9 mouse cellular contexts compared by ENCODE assay signal in the genomic region with DNA sequence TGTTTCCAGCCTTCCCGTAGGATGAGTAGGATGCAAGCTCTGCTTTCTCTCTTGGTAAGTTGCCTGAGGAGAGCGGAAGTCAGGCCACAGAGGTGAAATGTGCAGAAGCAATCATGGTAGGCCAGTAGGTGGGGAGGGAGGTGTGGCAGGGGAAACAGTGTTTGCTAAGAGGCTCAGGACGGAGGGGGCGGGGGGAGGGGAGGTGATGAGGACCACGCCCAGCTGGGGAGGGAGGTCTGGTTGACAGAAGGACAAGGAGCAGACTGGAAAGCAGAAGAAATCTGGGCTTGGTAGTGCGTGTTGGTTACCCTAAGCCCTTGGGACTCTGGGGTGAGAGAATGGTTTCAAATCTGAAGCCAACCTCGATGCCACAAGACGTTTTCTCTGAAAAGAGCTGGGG. TPM values are rescaled to one million over a fixed set of nuclear protein-coding genes. Genes with fewer than 3 reads are reported as not detected.
DNase-seq lines count a peak whose midpoint lies in the region; ATAC-seq and TF ChIP-seq lines count a peak whose summit lies in the region.
"Had no signal": no experiment of that assay in that cellular context is flagged by ENCODE, and none has a peak within 500 bp of the region (broad histone marks: within the 10 kb centered on the region; RNA-seq: fewer than 3 reads in every experiment).

No protein-coding gene starts in this region.

- H3K79me2 ChIP-seq in heart, adult 2 months (replicated peaks; ENCODE audit: control insufficient read depth, insufficient read depth, low read length) = no peaks in the 10 kb centered on the region; the same call in 1 of the 2 replicates

- no peaks in the 10 kb centered on the region for H3K9me3 ChIP-seq in stomach, embryonic 16.5 days (replicated peaks; ENCODE audit: control insufficient read depth, low read length)
- H3K9me3 ChIP-seq in hindbrain, embryonic 11.5 days (ENCODE audit: control insufficient read depth, low read length) = no peaks in the 10 kb centered on the region
- H3K9me3 ChIP-seq: midbrain, embryonic 12.5 days had no signal

- DNase-seq in 3T3-L1 (ENCODE audit: low read depth, low spot score) = peak; percentile 8
- peak; percentile 17 for DNase-seq in MN1 (ENCODE audit: low spot score)
- DNase-seq in heart, adult 2 months = peak; percentile 67 to 77
- peak; percentile 66 to 79 for DNase-seq in kidney, postnatal 4 days
- no peak for DNase-seq in left cerebral cortex, postnatal 14 days (ENCODE audit: low spot score in 2 of 2)
- no peak for DNase-seq in cerebellum, adult 2 months
- no peak for DNase-seq in hindbrain, embryonic 11.5 days (ENCODE audit: low spot score)

- intact Hi-C loops in heart, adult 2 months (cut with DNase I) = no loop called here
- intact Hi-C loops in left cerebral cortex, postnatal 14 days (cut with DNase I) = loop anchor here (5.0 kb wide), 1 partner anchor 37 kb away; no protein-coding TSS in a partner anchor

- TF ChIP-seq POLR2A in heart, adult 2 months (IDR thresholded peaks at IDR 0.05; ENCODE audit: insufficient read depth, low read depth, low read length) = peak; percentile 53; the same call in 1 of the 2 replicates
- TF ChIP-seq POLR2A in cerebellum, adult 2 months (IDR thresholded peaks at IDR 0.05; ENCODE audit: borderline replicate concordance, insufficient read depth, low read length) = no peak

- no peak overlapping the region for H3K4me2 ChIP-seq in stomach, embryonic 16.5 days (ENCODE audit: low read depth, low read length)
- no peak overlapping the region for H3K4me2 ChIP-seq in hindbrain, embryonic 11.5 days (replicated peaks; ENCODE audit: low read depth, low read length)
- H3K4me2 ChIP-seq: midbrain, embryonic 12.5 days had no signal

- H3K27ac ChIP-seq in heart, adult 2 months = peak overlapping the region; percentile 77
- peak overlapping the region; percentile 91; the same call in 1 of the 2 replicates for H3K27ac ChIP-seq in stomach, embryonic 16.5 days (ENCODE audit: low read length)
- H3K27ac ChIP-seq in cerebellum, adult 2 months (ENCODE audit: insufficient read depth, low read length) = no peak overlapping the region
- no peak overlapping the region for H3K27ac ChIP-seq in hindbrain, embryonic 11.5 days (ENCODE audit: low read depth, low read length)
- H3K27ac ChIP-seq: midbrain, embryonic 12.5 days had no signal

- peaks cover 16% of the 10 kb centered on the region for H3K4me1 ChIP-seq in heart, adult 2 months (ENCODE audit: control insufficient read depth, insufficient read depth, low read length)
- peaks cover 17% of the 10 kb centered on the region for H3K4me1 ChIP-seq in stomach, embryonic 16.5 days (ENCODE audit: control insufficient read depth, insufficient read depth, low read length)
- no peaks in the 10 kb centered on the region for H3K4me1 ChIP-seq in cerebellum, adult 2 months (ENCODE audit: control insufficient read depth, insufficient read depth, low read length)
- no peaks in the 10 kb centered on the region for H3K4me1 ChIP-seq in hindbrain, embryonic 11.5 days (replicated peaks; ENCODE audit: control insufficient read depth, insufficient read depth, low read length)
- H3K4me1 ChIP-seq: midbrain, embryonic 12.5 days had no signal

- TF ChIP-seq CTCF in heart, adult 2 months (IDR thresholded peaks at IDR 0.05) = no peak
- TF ChIP-seq CTCF in cerebellum, adult 2 months (IDR thresholded peaks at IDR 0.05; ENCODE audit: borderline replicate concordance, insufficient read depth, low read depth, low read length) = no peak

- H3K36me3 ChIP-seq in heart, adult 2 months (ENCODE audit: control insufficient read depth, insufficient read depth, low read length) = no peaks in the 10 kb centered on the region; the same call in 1 of the 2 replicates
- no peaks in the 10 kb centered on the region for H3K36me3 ChIP-seq in stomach, embryonic 16.5 days (ENCODE audit: control insufficient read depth, insufficient read depth, low read length)
- no peaks in the 10 kb centered on the region for H3K36me3 ChIP-seq in hindbrain, embryonic 11.5 days (ENCODE audit: control insufficient read depth, insufficient read depth, low read length)
- H3K36me3 ChIP-seq: midbrain, embryonic 12.5 days had no signal

- no peaks in the 10 kb centered on the region for H3K27me3 ChIP-seq in heart, adult 2 months (ENCODE audit: control insufficient read depth, insufficient read depth, low read length)
- H3K27me3 ChIP-seq in stomach, embryonic 16.5 days (ENCODE audit: control insufficient read depth, insufficient read depth, low read length) = no peaks in the 10 kb centered on the region
- H3K27me3 ChIP-seq in cerebellum, adult 2 months (ENCODE audit: control insufficient read depth, insufficient read depth, low read length) = no peaks in the 10 kb centered on the region
- H3K27me3 ChIP-seq in hindbrain, embryonic 11.5 days (ENCODE audit: control insufficient read depth, insufficient read depth, low read length) = no peaks in the 10 kb centered on the region
- H3K27me3 ChIP-seq: midbrain, embryonic 12.5 days had no signal

- ATAC-seq in stomach, embryonic 16.5 days (ENCODE audit: insufficient read depth, low FRiP score) = peak; percentile 57; the same call in 1 of the 2 replicates
- no peak for ATAC-seq in hindbrain, embryonic 11.5 days (ENCODE audit: low FRiP score)

- WGBS in heart, adult 2 months = 20% methylated on average over 8 of the region's 8 CpGs
- WGBS in stomach, embryonic 16.5 days = 21% methylated on average over 8 of the region's 8 CpGs
- WGBS in cerebellum, adult 2 months = 27% methylated on average over 8 of the region's 8 CpGs
- 21% methylated on average over 8 of the region's 8 CpGs for WGBS in hindbrain, embryonic 11.5 days

- H3K4me3 ChIP-seq in heart, adult 2 months = no peak overlapping the region
- H3K4me3 ChIP-seq in stomach, embryonic 16.5 days (replicated peaks; ENCODE audit: low read length) = no peak overlapping the region
- no peak overlapping the region for H3K4me3 ChIP-seq in cerebellum, adult 2 months (replicated peaks; ENCODE audit: insufficient read depth, low read depth, low read length)
- H3K4me3 ChIP-seq in hindbrain, embryonic 11.5 days (ENCODE audit: low read depth, low read length) = no peak overlapping the region
- H3K4me3 ChIP-seq: midbrain, embryonic 12.5 days had no signal

- peak; percentile 88 for TF ChIP-seq EP300 in heart, adult 2 months (IDR thresholded peaks at IDR 0.05; ENCODE audit: insufficient read depth, low read depth, low read length)

- no peak overlapping the region for H3K9ac ChIP-seq in heart, adult 2 months (ENCODE audit: low read depth, low read length)
- no peak overlapping the region for H3K9ac ChIP-seq in stomach, embryonic 16.5 days (ENCODE audit: low read length)
- H3K9ac ChIP-seq in hindbrain, embryonic 11.5 days (ENCODE audit: low read depth, low read length) = no peak overlapping the region
- H3K9ac ChIP-seq: midbrain, embryonic 12.5 days had no signal

RNA-seq across cellular contexts. Expression of a gene that starts 20.8 kb away (rescaled TPM):
- 10 to 100 TPM; 20.9 to 26.1 TPM for total RNA-seq in heart, adult 2 months (2021)
- 35.6 and 57.0 TPM in 2 replicates for polyA plus RNA-seq in heart, adult 2 months (2012; rRNA removed)
- 43.1 and 46.6 TPM in 2 replicates for polyA plus RNA-seq in stomach, embryonic 16.5 days (2015; fragmentation: Nextera tagmentation; extraction: Ambion mirVana)
- 1 to 10 TPM; 3.8 to 5.7 TPM for total RNA-seq in left cerebral cortex, postnatal 14 days (2021)
- 3.5 and 4.0 TPM in 2 replicates for polyA plus RNA-seq in cerebellum, adult 2 months (2012; rRNA removed)
- 15.0 and 15.1 TPM in 2 replicates for polyA plus RNA-seq in hindbrain, embryonic 11.5 days (2014; fragmentation: Nextera tagmentation; extraction: Ambion mirVana)

RNA-seq across cellular contexts. Expression of a gene that starts 22.1 kb away (rescaled TPM):
- 10 to 100 TPM; 69.7 to 75.3 TPM for total RNA-seq in heart, adult 2 months (2021)
- 122 and 123 TPM in 2 replicates for polyA plus RNA-seq in heart, adult 2 months (2012; rRNA removed)
- polyA plus RNA-seq in stomach, embryonic 16.5 days (2015; fragmentation: Nextera tagmentation; extraction: Ambion mirVana) = 229 and 231 TPM in 2 replicates
- 100 to 1,000 TPM; 349 to 363 TPM for total RNA-seq in left cerebral cortex, postnatal 14 days (2021)
- polyA plus RNA-seq in cerebellum, adult 2 months (2012; rRNA removed) = 424 and 454 TPM in 2 replicates
- polyA plus RNA-seq in hindbrain, embryonic 11.5 days (2014; fragmentation: Nextera tagmentation; extraction: Ambion mirVana) = 298 and 307 TPM in 2 replicates

RNA-seq across cellular contexts. Expression of a gene that starts 38.6 kb away (rescaled TPM):
- total RNA-seq in heart, adult 2 months (2021) = not detected
- polyA plus RNA-seq in heart, adult 2 months (2012; rRNA removed) = not detected in 2 replicates
- polyA plus RNA-seq in stomach, embryonic 16.5 days (2015; fragmentation: Nextera tagmentation; extraction: Ambion mirVana) = not detected in 2 replicates
- total RNA-seq in left cerebral cortex, postnatal 14 days (2021) = not detected
- polyA plus RNA-seq in cerebellum, adult 2 months (2012; rRNA removed) = not detected in 2 replicates
- polyA plus RNA-seq in hindbrain, embryonic 11.5 days (2014; fragmentation: Nextera tagmentation; extraction: Ambion mirVana) = not detected in 2 replicates
- polyA plus RNA-seq: midbrain, embryonic 12.5 days had no signal

RNA-seq across cellular contexts. Expression of a gene that starts 55.4 kb away (rescaled TPM):
- total RNA-seq in heart, adult 2 months (2021) = 10 to 100 TPM; 55.5 to 56.2 TPM
- 94.2 and 101 TPM in 2 replicates for polyA plus RNA-seq in heart, adult 2 months (2012; rRNA removed)
- 68.5 and 80.0 TPM in 2 replicates for polyA plus RNA-seq in stomach, embryonic 16.5 days (2015; fragmentation: Nextera tagmentation; extraction: Ambion mirVana)
- 100 to 1,000 TPM; 333 to 347 TPM for total RNA-seq in left cerebral cortex, postnatal 14 days (2021)
- 158 and 160 TPM in 2 replicates for polyA plus RNA-seq in cerebellum, adult 2 months (2012; rRNA removed)
- polyA plus RNA-seq in hindbrain, embryonic 11.5 days (2014; fragmentation: Nextera tagmentation; extraction: Ambion mirVana) = 112 and 130 TPM in 2 replicates

RNA-seq across cellular contexts. Expression of a gene that starts 56.2 kb away (rescaled TPM):
- total RNA-seq in heart, adult 2 months (2021) = 10 to 100 TPM; 49.5 to 52.8 TPM
- 40.3 and 51.3 TPM in 2 replicates for polyA plus RNA-seq in heart, adult 2 months (2012; rRNA removed)
- 18.1 and 21.4 TPM in 2 replicates for polyA plus RNA-seq in stomach, embryonic 16.5 days (2015; fragmentation: Nextera tagmentation; extraction: Ambion mirVana)
- total RNA-seq in left cerebral cortex, postnatal 14 days (2021) = 10 to 100 TPM; 50.3 to 57.2 TPM
- polyA plus RNA-seq in cerebellum, adult 2 months (2012; rRNA removed) = 38.6 and 38.9 TPM in 2 replicates
- 21.9 and 22.7 TPM in 2 replicates for polyA plus RNA-seq in hindbrain, embryonic 11.5 days (2014; fragmentation: Nextera tagmentation; extraction: Ambion mirVana)

Comparison
In these comparisons a context has a peak if more than half of its experiments do, and no peak if none do; other contexts are left out.
1. DNase-seq: peak in 3T3-L1 (single experiment), MN1 (single experiment), heart, adult 2 months (2 of 2) and kidney, postnatal 4 days (2 of 2); none in left cerebral cortex, postnatal 14 days (0 of 2), cerebellum, adult 2 months (0 of 2) and hindbrain, embryonic 11.5 days (single experiment).
2. H3K27ac ChIP-seq: peak in heart, adult 2 months (single experiment) and stomach, embryonic 16.5 days (single experiment); none in cerebellum, adult 2 months (single experiment) and hindbrain, embryonic 11.5 days (single experiment).